ENCODE assay signal across 20 mouse cellular contexts in genomic region chr2:101615464-101616305, GRCm38 (mm10). TPM values are rescaled to one million over a fixed set of nuclear protein-coding genes. Genes with fewer than 3 reads are reported as not detected.
DNase-seq lines count a peak whose midpoint lies in the region; ATAC-seq lines count a peak whose summit lies in the region.
"Had no signal": no experiment of that assay in that cellular context is flagged by ENCODE, and none has a peak within 500 bp of the region (broad histone marks: within the 10 kb centered on the region; RNA-seq: fewer than 3 reads in every experiment).

No protein-coding gene starts in this region.

- 0 out of 2 replicates have a peak, but pooled peaks have one; percentile 40 for ATAC-seq in hindbrain, embryonic 14.5 days (ENCODE audit: low FRiP score)
- ATAC-seq in hindbrain, embryonic 13.5 days (ENCODE audit: low FRiP score) = no peak
- ATAC-seq in CD4-positive, CD25-positive, alpha-beta regulatory T cell, adult 4 months = peak; percentile 89
- ATAC-seq in midbrain, embryonic 14.5 days (ENCODE audit: low FRiP score, low TSS enrichment) = no peak
- no peak for ATAC-seq in monocyte, adult 5-6 weeks (replicated peaks; ENCODE audit: insufficient number of reproducible peaks, low FRiP score, low TSS enrichment, poor library complexity, severe bottlenecking)

- no peak for DNase-seq in hindbrain, embryonic 14.5 days (ENCODE audit: low spot score)
- peak; percentile 45 to 55 for DNase-seq in B cell, adult 2 months
- DNase-seq in midbrain, embryonic 14.5 days = peak; percentile 41
- DNase-seq in lung, postnatal 25 days (ENCODE audit: low spot score) = no peak
- DNase-seq: cerebellum, postnatal 10 days; heart, adult 11 months; heart, postnatal 4 days; kidney, adult 2 months; liver; lung, embryonic 14.5 days had no signal

- no peaks in the 10 kb centered on the region for H3K9me3 ChIP-seq in hindbrain, embryonic 14.5 days (ENCODE audit: control insufficient read depth, low read length)
- no peaks in the 10 kb centered on the region for H3K9me3 ChIP-seq in hindbrain, embryonic 13.5 days
- H3K9me3 ChIP-seq in midbrain, embryonic 14.5 days (ENCODE audit: control insufficient read depth, low read length) = no peaks in the 10 kb centered on the region
- H3K9me3 ChIP-seq: embryonic facial prominence, embryonic 12.5 days had no signal

- H3K4me2 ChIP-seq in hindbrain, embryonic 14.5 days (replicated peaks) = no peak overlapping the region
- H3K4me2 ChIP-seq in hindbrain, embryonic 13.5 days = no peak overlapping the region
- no peak overlapping the region for H3K4me2 ChIP-seq in midbrain, embryonic 14.5 days (ENCODE audit: low read length)
- H3K4me2 ChIP-seq: embryonic facial prominence, embryonic 12.5 days; lung, embryonic 14.5 days had no signal

- no peak overlapping the region for H3K27ac ChIP-seq in hindbrain, embryonic 14.5 days
- H3K27ac ChIP-seq in hindbrain, embryonic 13.5 days = no peak overlapping the region
- no peak overlapping the region for H3K27ac ChIP-seq in midbrain, embryonic 14.5 days (replicated peaks; ENCODE audit: low read depth, low read length)
- H3K27ac ChIP-seq: embryonic facial prominence, embryonic 12.5 days had no signal

- H3K4me3 ChIP-seq in hindbrain, embryonic 14.5 days (replicated peaks; ENCODE audit: low read length) = no peak overlapping the region
- H3K4me3 ChIP-seq in hindbrain, embryonic 13.5 days = no peak overlapping the region
- no peak overlapping the region for H3K4me3 ChIP-seq in midbrain, embryonic 14.5 days (replicated peaks; ENCODE audit: low read depth, low read length)
- H3K4me3 ChIP-seq: embryonic facial prominence, embryonic 12.5 days had no signal

- H3K36me3 ChIP-seq in hindbrain, embryonic 14.5 days (replicated peaks; ENCODE audit: control insufficient read depth, insufficient read depth) = no peaks in the 10 kb centered on the region
- no peaks in the 10 kb centered on the region for H3K36me3 ChIP-seq in hindbrain, embryonic 13.5 days
- H3K36me3 ChIP-seq in midbrain, embryonic 14.5 days (ENCODE audit: control insufficient read depth, insufficient read depth, low read length) = no peaks in the 10 kb centered on the region
- H3K36me3 ChIP-seq: embryonic facial prominence, embryonic 12.5 days had no signal

- H3K4me1 ChIP-seq in hindbrain, embryonic 14.5 days (replicated peaks; ENCODE audit: control insufficient read depth, insufficient read depth, low read length) = no peaks in the 10 kb centered on the region
- peaks cover 12% of the 10 kb centered on the region for H3K4me1 ChIP-seq in hindbrain, embryonic 13.5 days (replicated peaks)
- H3K4me1 ChIP-seq in midbrain, embryonic 14.5 days (ENCODE audit: control insufficient read depth, insufficient read depth, low read length) = no peaks in the 10 kb centered on the region

- no peaks in the 10 kb centered on the region for H3K27me3 ChIP-seq in hindbrain, embryonic 14.5 days (ENCODE audit: control insufficient read depth, insufficient read depth, low read length)
- H3K27me3 ChIP-seq in hindbrain, embryonic 13.5 days = no peaks in the 10 kb centered on the region
- H3K27me3 ChIP-seq in midbrain, embryonic 14.5 days (ENCODE audit: control insufficient read depth, insufficient read depth, low read length) = no peaks in the 10 kb centered on the region
- H3K27me3 ChIP-seq: embryonic facial prominence, embryonic 12.5 days had no signal

- no peak overlapping the region for H3K9ac ChIP-seq in hindbrain, embryonic 14.5 days
- no peak overlapping the region for H3K9ac ChIP-seq in hindbrain, embryonic 13.5 days
- no peak overlapping the region for H3K9ac ChIP-seq in midbrain, embryonic 14.5 days (replicated peaks; ENCODE audit: low read length)
- H3K9ac ChIP-seq: embryonic facial prominence, embryonic 12.5 days; lung, embryonic 14.5 days had no signal

- WGBS in hindbrain, embryonic 14.5 days = 77% methylated on average over 10 of the region's 10 CpGs
- 77% methylated on average over 10 of the region's 10 CpGs for WGBS in hindbrain, embryonic 13.5 days
- 72% methylated on average over 10 of the region's 10 CpGs for WGBS in midbrain, embryonic 14.5 days

RNA-seq across cellular contexts. Expression of gene Rag2, which starts 8.8 kb away (rescaled TPM):
- 0.07 and 0.16 TPM in 2 replicates for polyA plus RNA-seq in hindbrain, embryonic 14.5 days (2014; fragmentation: Nextera tagmentation; extraction: Ambion mirVana)
- polyA plus RNA-seq in hindbrain, embryonic 13.5 days (2015; fragmentation: Nextera tagmentation; extraction: Ambion mirVana) = 0.14 TPM in 1 of 2 replicates, not detected in the other
- polyA plus RNA-seq in CD4-positive, CD25-positive, alpha-beta regulatory T cell, adult 4 months (2017; shearing (Covaris generic)) = under 1 TPM in 1 of 2 experiments, not detected in 1; 0.27 TPM
- not detected in 2 replicates for polyA plus RNA-seq in midbrain, embryonic 14.5 days (2014; fragmentation: Nextera tagmentation; extraction: Ambion mirVana)
- not detected in 3 replicates for total RNA-seq in monocyte, adult 5-6 weeks (2017)
- total RNA-seq: ES-E14; heart, postnatal 4 days; layer of hippocampus, adult 18-20 months; left cerebral cortex, postnatal 10 days; megakaryocyte, adult 5-6 weeks had no signal
- polyA plus RNA-seq: frontal cortex, adult 2 months; kidney, adult 2 months; lung, embryonic 14.5 days; stomach, embryonic 14.5 days had no signal

RNA-seq across cellular contexts. Expression of gene Rag1, which starts 33.6 kb away (rescaled TPM):
- polyA plus RNA-seq in hindbrain, embryonic 14.5 days (2014; fragmentation: Nextera tagmentation; extraction: Ambion mirVana) = 0.23 and 0.32 TPM in 2 replicates
- 0.09 TPM in 2 replicates for polyA plus RNA-seq in hindbrain, embryonic 13.5 days (2015; fragmentation: Nextera tagmentation; extraction: Ambion mirVana)
- polyA plus RNA-seq in CD4-positive, CD25-positive, alpha-beta regulatory T cell, adult 4 months (2017; shearing (Covaris generic)) = not detected
- polyA plus RNA-seq in midbrain, embryonic 14.5 days (2014; fragmentation: Nextera tagmentation; extraction: Ambion mirVana) = 0.19 and 0.20 TPM in 2 replicates
- 0.10 to 0.86 TPM (median 0.32 TPM) in 3 replicates for total RNA-seq in monocyte, adult 5-6 weeks (2017)
- total RNA-seq: ES-E14 had no signal
- polyA plus RNA-seq: kidney, adult 2 months; lung, embryonic 14.5 days had no signal

RNA-seq across cellular contexts. Expression of gene B230118H07Rik, which starts 33.6 kb away (rescaled TPM):
- polyA plus RNA-seq in hindbrain, embryonic 14.5 days (2014; fragmentation: Nextera tagmentation; extraction: Ambion mirVana) = 48.3 and 61.1 TPM in 2 replicates
- polyA plus RNA-seq in hindbrain, embryonic 13.5 days (2015; fragmentation: Nextera tagmentation; extraction: Ambion mirVana) = 59.8 and 62.5 TPM in 2 replicates
- 1 to 10 TPM in 1 of 2 experiments, under 1 TPM in 1; 0.82 to 3.5 TPM for polyA plus RNA-seq in CD4-positive, CD25-positive, alpha-beta regulatory T cell, adult 4 months (2017; shearing (Covaris generic))
- polyA plus RNA-seq in midbrain, embryonic 14.5 days (2014; fragmentation: Nextera tagmentation; extraction: Ambion mirVana) = 46.0 and 49.4 TPM in 2 replicates
- 11.9 to 22.1 TPM (median 22.0 TPM) in 3 replicates for total RNA-seq in monocyte, adult 5-6 weeks (2017)

Comparison
In these comparisons a context has a peak if more than half of its experiments do, and no peak if none do; other contexts are left out.
1. ATAC-seq: peak in hindbrain, embryonic 14.5 days (single experiment) and CD4-positive, CD25-positive, alpha-beta regulatory T cell, adult 4 months (single experiment); none in hindbrain, embryonic 13.5 days (single experiment), midbrain, embryonic 14.5 days (single experiment) and monocyte, adult 5-6 weeks (single experiment).
2. DNase-seq: peak in B cell, adult 2 months (2 of 2) and midbrain, embryonic 14.5 days (single experiment); none in hindbrain, embryonic 14.5 days (single experiment) and lung, postnatal 25 days (single experiment).
3. RNA of gene B230118H07Rik, which starts 33.6 kb away (polyA plus RNA-seq): 59.8 to 62.5 TPM in hindbrain, embryonic 13.5 days, 48.3 to 61.1 TPM in hindbrain, embryonic 14.5 days and 46.0 to 49.4 TPM in midbrain, embryonic 14.5 days; 0.82 to 3.5 TPM in CD4-positive, CD25-positive, alpha-beta regulatory T cell, adult 4 months; every median in the first group is over 10 times any median in the second.